Mouse (Mus musculus) lung, embryonic 14.5 days (tissue): ENCODE data around the gene Fam205a1. TPM values are rescaled to one million over a fixed set of nuclear protein-coding genes. Genes with fewer than 3 reads are reported as not detected.

ENCODE experiments used
- ATAC-seq: fragments of 200-750 bp; cut with Nextera tagmentation; 2 replicates; pipeline ENCODE4 v1.8.0; 2017; ENCODE audit warnings: mild to moderate bottlenecking, moderate TSS enrichment, moderate library complexity; ENCODE audit not compliant: insufficient read depth
- DNase-seq: peaks from one replicate; pipeline ENCODE4 v3.0.0-alpha.2; 2015
- H3K27ac ChIP-seq: fragments of 300-500 bp; sonication (generic); 2 replicates; pipeline ENCODE4 v1.5.1; 2014; ENCODE audit warnings: low read depth, mild to moderate bottlenecking, moderate library complexity
- H3K27me3 ChIP-seq: fragments of 300-500 bp; sonication (generic); 2 replicates; pipeline ENCODE4 v1.6.1; 2014; ENCODE audit warnings: low read length, control low read depth; ENCODE audit not compliant: insufficient read depth
- H3K36me3 ChIP-seq: fragments of 300-500 bp; sonication (generic); 2 replicates; pipeline ENCODE4 v1.6.1; 2014; ENCODE audit warnings: control low read depth; ENCODE audit not compliant: insufficient read depth
- H3K4me1 ChIP-seq: fragments of 300-500 bp; sonication (generic); 2 replicates; pipeline ENCODE4 v1.6.1; 2014; ENCODE audit warnings: antibody characterized with exemption, control low read depth; ENCODE audit not compliant: insufficient read depth
- H3K4me2 ChIP-seq: fragments of 300-500 bp; sonication (generic); 2 replicates; pipeline ENCODE4 v1.6.1; 2014; ENCODE audit warnings: mild to moderate bottlenecking
- H3K4me3 ChIP-seq: fragments of 300-500 bp; sonication (generic); 2 replicates; pipeline ENCODE4 v1.5.1; 2014; ENCODE audit warnings: low read depth, low read length
- H3K9ac ChIP-seq: fragments of 300-500 bp; sonication (generic); 2 replicates; pipeline ENCODE4 v1.6.1; 2014
- H3K9me3 ChIP-seq: fragments of 300-500 bp; sonication (generic); 2 replicates; pipeline ENCODE4 v1.6.1; 2016; ENCODE audit warnings: low read depth, low read length, control low read depth
- CTCF ChIP-seq: IDR thresholded peaks from 2 replicates; pipeline ENCODE4 v1.5.1; 2016; ENCODE audit warnings: antibody characterized with exemption, low read depth
- WGBS: fragments of 180-500 bp; shearing (Covaris S2); extraction: QIAGEN DNeasy Blood & Tissue Kit; methylation state at CpG from one replicate; pipeline ENCODE4 v1.1.7; 2014; 5-methylcytosine and 5-hydroxymethylcytosine counted together
- polyA plus RNA-seq: library from polyadenylated mRNA; unstranded; fragments of >200 nt; fragmentation: Nextera tagmentation; extraction: Ambion mirVana; gene quantifications from 2 replicates; pipeline ENCODE4 v1.2.1, GENCODE M21; 2014

Fam205a1 gene
- polyA plus RNA-seq, 1 experiment from 2014 or later, result 0.05 TPM

- no peak overlapping the region for H3K9ac ChIP-seq
- H3K27me3 ChIP-seq, result no peaks in the 10 kb centered on the region
- no peak overlapping the region for H3K4me2 ChIP-seq
- no peak for ATAC-seq
- TF ChIP-seq CTCF, result no peak
- DNase-seq, result no peak
- H3K9me3 ChIP-seq, result no peaks in the 10 kb centered on the region
- WGBS, result 83% methylated on average over 6 of the region's 6 CpGs
- H3K27ac ChIP-seq, result no peak overlapping the region
- H3K4me3 ChIP-seq, result no peak overlapping the region
- no peaks in the 10 kb centered on the region for H3K36me3 ChIP-seq
- H3K4me1 ChIP-seq, result no peaks in the 10 kb centered on the region
These were observed 33.2 kb upstream of the Fam205a1 start for GRCm38 (mm10) chr4:42886926-42887325.

GRCm38 (mm10) chr4:42880677-42880948, 26.9 kb upstream of the Fam205a1 start:
- no peaks in the 10 kb centered on the region for H3K36me3 ChIP-seq
- H3K27me3 ChIP-seq, result no peaks in the 10 kb centered on the region
- no peak overlapping the region; the same call in 1 of the 2 replicates for H3K4me3 ChIP-seq
- no peaks in the 10 kb centered on the region for H3K4me1 ChIP-seq
- H3K4me2 ChIP-seq, result no peak overlapping the region
- ATAC-seq (no peak), DNase-seq (no peak)
- no peak overlapping the region for H3K27ac ChIP-seq
- no peaks in the 10 kb centered on the region for H3K9me3 ChIP-seq
- no peak for TF ChIP-seq CTCF
- 44% methylated on average over 1 of the region's 1 CpGs for WGBS
- H3K9ac ChIP-seq, result no peak overlapping the region

GRCm38 (mm10) chr4:42879829-42880676, 26.4 kb upstream of the Fam205a1 start:
- WGBS, result 64% methylated on average over 16 of the region's 16 CpGs
- Histone ChIP-seq H3K27me3 (no peaks in the 10 kb centered on the region), H3K36me3 (no peaks in the 10 kb centered on the region), H3K9me3 (no peaks in the 10 kb centered on the region), H3K9ac (no peak overlapping the region), H3K4me3 (no peak overlapping the region; the same call in 1 of the 2 replicates), H3K4me2 (no peak overlapping the region), H3K27ac (no peak overlapping the region), H3K4me1 (no peaks in the 10 kb centered on the region)
- ATAC-seq (no peak), DNase-seq (no peak)
- no peak for TF ChIP-seq CTCF

- 77% methylated on average over 2 of the region's 2 CpGs for WGBS
- H3K9me3 ChIP-seq, result no peaks in the 10 kb centered on the region
- ATAC-seq, result no peak
- H3K4me3 ChIP-seq, result no peak overlapping the region
- DNase-seq, result no peak
- H3K36me3 ChIP-seq, result no peaks in the 10 kb centered on the region
- no peaks in the 10 kb centered on the region for H3K27me3 ChIP-seq
- no peak overlapping the region for H3K4me2 ChIP-seq
- no peak overlapping the region for H3K9ac ChIP-seq
- no peak for TF ChIP-seq CTCF
- no peak overlapping the region for H3K27ac ChIP-seq
- H3K4me1 ChIP-seq, result no peaks in the 10 kb centered on the region
These were observed 24.0 kb upstream of the Fam205a1 start for GRCm38 (mm10) chr4:42877657-42878056.

GRCm38 (mm10) chr4:42876586-42877291, 23.1 kb upstream of the Fam205a1 start:
- Histone ChIP-seq H3K4me1 (no peaks in the 10 kb centered on the region), H3K27me3 (no peaks in the 10 kb centered on the region), H3K4me2 (no peak overlapping the region), H3K27ac (no peak overlapping the region), H3K9ac (no peak overlapping the region), H3K4me3 (no peak overlapping the region), H3K9me3 (no peaks in the 10 kb centered on the region), H3K36me3 (no peaks in the 10 kb centered on the region)
- TF ChIP-seq CTCF, result peak; percentile 73
- DNase-seq, result peak; percentile 89
- ATAC-seq, result peak; percentile 79
- 30% methylated on average over 5 of the region's 5 CpGs for WGBS

- no peak for DNase-seq
- H3K4me3 ChIP-seq, result no peak within 1 kb of the TSS
- H3K9ac ChIP-seq, result no peak within 1 kb of the TSS
- H3K4me1 ChIP-seq, result no peaks in the 10 kb centered on the region
- TF ChIP-seq CTCF, result no peak
- no peaks in the 10 kb centered on the region for H3K9me3 ChIP-seq
- WGBS, result 78% methylated on average over 7 of the region's 7 CpGs
- no peak for ATAC-seq
- H3K27ac ChIP-seq, result no peak within 1 kb of the TSS
- H3K27me3 ChIP-seq, result no peaks in the 10 kb centered on the region
- no peak within 1 kb of the TSS for H3K4me2 ChIP-seq
- no peaks in the 10 kb centered on the region for H3K36me3 ChIP-seq
These were observed 20.4 kb upstream of the Fam205a1 start, which contains the start of gene Fam205c for GRCm38 (mm10) chr4:42874134-42874533. Fam205c (minus strand) TSS chr4:42874234.

GRCm38 (mm10) chr4:42872746-42873435, 19.2 kb upstream of the Fam205a1 start:
- 59% methylated on average over 16 of the region's 16 CpGs for WGBS
- DNase-seq (no peak), ATAC-seq (no peak)
- no peaks in the 10 kb centered on the region for H3K9me3 ChIP-seq
- H3K27ac ChIP-seq, result no peak overlapping the region
- H3K36me3 ChIP-seq, result no peaks in the 10 kb centered on the region
- H3K4me1 ChIP-seq, result no peaks in the 10 kb centered on the region
- H3K4me3 ChIP-seq, result no peak overlapping the region
- no peak overlapping the region for H3K4me2 ChIP-seq
- no peak for TF ChIP-seq CTCF
- no peaks in the 10 kb centered on the region for H3K27me3 ChIP-seq
- no peak overlapping the region for H3K9ac ChIP-seq
